Mouse (Mus musculus) E14TG2a.4 (cell line): ENCODE measurements around the gene Eng.

ENCODE experiments used
- H3K27me3 ChIP-seq: 2 replicates; pipeline ENCODE4 v1.6.1; 2014; ENCODE audit warnings: low read length, control low read depth; ENCODE audit not compliant: insufficient read depth
- H3K36me3 ChIP-seq: 2 replicates; pipeline ENCODE4 v1.6.1; 2014; ENCODE audit warnings: low read length, control low read depth; ENCODE audit not compliant: insufficient read depth
- H3K4me1 ChIP-seq: replicated peaks from 2 replicates; pipeline ENCODE4 v1.6.1; 2014; ENCODE audit warnings: low read depth, low read length, control low read depth
- H3K4me3 ChIP-seq: replicated peaks from 2 replicates; pipeline ENCODE4 v1.5.1; 2014; ENCODE audit warnings: mild to moderate bottlenecking, low read length
- H3K9me3 ChIP-seq: 2 replicates; pipeline ENCODE4 v1.6.1; 2014; ENCODE audit warnings: low read length, control low read depth
- CTCF ChIP-seq: conservative IDR thresholded peaks from 2 replicates; pipeline ENCODE4 v1.5.1; 2014; ENCODE audit warnings: low read length
- NANOG ChIP-seq: IDR thresholded peaks from 2 replicates; pipeline ENCODE4 v1.6.1; 2014; ENCODE audit warnings: borderline replicate concordance, low read length, mixed read lengths
- POU5F1 ChIP-seq: IDR thresholded peaks from 2 replicates; pipeline ENCODE4 v1.6.1; 2014; ENCODE audit warnings: low read length, borderline replicate concordance

Eng gene

DNA sequence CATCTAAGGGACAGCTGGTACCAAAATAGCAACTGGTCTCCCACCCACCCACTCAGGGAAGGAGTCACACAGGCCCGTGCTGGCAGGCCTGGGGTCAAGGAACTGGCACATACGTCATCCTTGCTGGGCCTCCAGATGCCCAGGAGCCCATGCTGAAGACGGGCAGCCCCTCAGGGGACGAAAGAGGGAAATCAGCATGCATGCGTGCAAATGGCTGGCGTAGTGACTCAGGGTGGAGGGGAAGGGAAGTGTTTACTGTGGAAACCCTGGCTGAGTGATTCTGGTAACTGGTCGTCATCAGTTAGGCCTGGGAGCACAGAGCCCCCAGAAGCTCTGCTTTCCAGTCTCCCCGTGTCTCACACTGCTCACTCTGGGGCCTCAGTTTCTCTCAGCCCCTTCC, 18.9 kb downstream of the Eng start:
- H3K9me3 ChIP-seq = no peaks in the 10 kb centered on the region
- H3K4me3 ChIP-seq = no peak overlapping the region
- H3K4me1 ChIP-seq = peaks cover 45% of the 10 kb centered on the region
- TF ChIP-seq NANOG = no peak
- TF ChIP-seq CTCF = no peak
- no peak for TF ChIP-seq POU5F1
- peaks cover 71% of the 10 kb centered on the region for H3K36me3 ChIP-seq
- no peaks in the 10 kb centered on the region for H3K27me3 ChIP-seq

DNA sequence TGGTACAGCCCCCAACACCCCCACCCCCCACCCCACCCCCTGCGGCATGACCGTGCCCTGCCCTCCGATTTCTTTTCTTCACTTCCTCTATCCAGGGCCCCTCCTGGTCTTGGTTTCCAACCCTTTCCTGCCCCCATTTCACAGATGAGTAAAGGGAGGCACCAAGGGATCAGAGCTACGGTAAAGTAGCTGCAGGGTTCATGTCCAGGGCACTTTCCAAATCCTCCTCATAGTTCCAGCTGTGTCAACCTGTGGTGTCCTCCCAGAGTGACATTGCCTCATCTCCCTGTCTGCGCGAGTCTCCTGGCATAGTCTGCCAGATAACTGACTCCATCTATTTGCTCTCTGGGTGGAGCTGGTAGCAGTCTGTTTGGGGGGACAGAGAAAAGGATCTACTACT, 19.5 kb downstream of the Eng start:
- Histone ChIP-seq H3K27me3 (no peaks in the 10 kb centered on the region), H3K4me1 (peaks cover 41% of the 10 kb centered on the region), H3K36me3 (peaks cover 71% of the 10 kb centered on the region), H3K9me3 (no peaks in the 10 kb centered on the region), H3K4me3 (no peak overlapping the region)
- TF ChIP-seq NANOG (no peak), POU5F1 (no peak), CTCF (no peak)

GRCm38 (mm10) chr2:32667775-32668174, 21.4 kb downstream of the Eng start:
- Histone ChIP-seq H3K36me3 (peaks cover 74% of the 10 kb centered on the region), H3K4me1 (peaks cover 39% of the 10 kb centered on the region), H3K27me3 (no peaks in the 10 kb centered on the region), H3K4me3 (no peak overlapping the region), H3K9me3 (no peaks in the 10 kb centered on the region)
- no peak for TF ChIP-seq NANOG
- no peak for TF ChIP-seq CTCF
- no peak for TF ChIP-seq POU5F1

DNA sequence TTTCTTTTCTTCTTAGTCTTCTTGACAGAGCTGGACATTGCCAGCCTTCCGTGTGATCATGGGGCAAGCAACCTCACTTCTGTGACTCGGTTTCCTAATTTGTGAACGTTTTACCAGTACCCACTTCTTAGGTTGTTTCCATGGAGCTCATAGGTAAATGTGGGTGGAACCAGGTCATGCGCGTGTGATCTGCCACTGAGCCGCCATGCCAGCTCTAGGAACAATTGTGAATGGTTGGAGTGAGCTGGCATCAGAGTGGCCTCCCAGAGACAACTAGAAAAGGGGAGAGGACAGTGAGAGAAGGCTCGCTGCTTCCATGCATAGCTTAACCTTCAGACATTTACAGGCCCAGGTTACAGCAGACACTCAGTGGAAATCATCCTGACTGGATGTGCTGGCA, 21.8 kb downstream of the Eng start:
- Histone ChIP-seq H3K36me3 (peaks cover 75% of the 10 kb centered on the region), H3K4me1 (peaks cover 43% of the 10 kb centered on the region), H3K9me3 (no peaks in the 10 kb centered on the region), H3K4me3 (no peak overlapping the region), H3K27me3 (no peaks in the 10 kb centered on the region)
- TF ChIP-seq POU5F1 = no peak
- no peak for TF ChIP-seq NANOG

- Histone ChIP-seq H3K4me1 (peaks cover 53% of the 10 kb centered on the region), H3K4me3 (no peak overlapping the region), H3K27me3 (no peaks in the 10 kb centered on the region), H3K36me3 (peaks cover 82% of the 10 kb centered on the region), H3K9me3 (no peaks in the 10 kb centered on the region)
- TF ChIP-seq POU5F1 = no peak
- no peak for TF ChIP-seq NANOG
- TF ChIP-seq CTCF = no peak
These were observed 23.5 kb downstream of the Eng start for GRCm38 (mm10) chr2:32669876-32670275.

- no peaks in the 10 kb centered on the region for H3K9me3 ChIP-seq
- peaks cover 84% of the 10 kb centered on the region for H3K36me3 ChIP-seq
- H3K4me1 ChIP-seq = peaks cover 42% of the 10 kb centered on the region
- TF ChIP-seq CTCF (no peak), NANOG (no peak), POU5F1 (no peak)
- no peaks in the 10 kb centered on the region for H3K27me3 ChIP-seq
- no peak overlapping the region for H3K4me3 ChIP-seq
These were observed 24.8 kb downstream of the Eng start for GRCm38 (mm10) chr2:32671147-32671546.

- TF ChIP-seq NANOG = no peak
- no peak for TF ChIP-seq POU5F1
- TF ChIP-seq CTCF = no peak
- Histone ChIP-seq H3K9me3 (no peaks in the 10 kb centered on the region), H3K4me3 (no peak overlapping the region), H3K4me1 (peaks cover 40% of the 10 kb centered on the region), H3K36me3 (peaks cover 87% of the 10 kb centered on the region), H3K27me3 (no peaks in the 10 kb centered on the region)
These were observed 25.7 kb downstream of the Eng start for GRCm38 (mm10) chr2:32671907-32672595.

DNA sequence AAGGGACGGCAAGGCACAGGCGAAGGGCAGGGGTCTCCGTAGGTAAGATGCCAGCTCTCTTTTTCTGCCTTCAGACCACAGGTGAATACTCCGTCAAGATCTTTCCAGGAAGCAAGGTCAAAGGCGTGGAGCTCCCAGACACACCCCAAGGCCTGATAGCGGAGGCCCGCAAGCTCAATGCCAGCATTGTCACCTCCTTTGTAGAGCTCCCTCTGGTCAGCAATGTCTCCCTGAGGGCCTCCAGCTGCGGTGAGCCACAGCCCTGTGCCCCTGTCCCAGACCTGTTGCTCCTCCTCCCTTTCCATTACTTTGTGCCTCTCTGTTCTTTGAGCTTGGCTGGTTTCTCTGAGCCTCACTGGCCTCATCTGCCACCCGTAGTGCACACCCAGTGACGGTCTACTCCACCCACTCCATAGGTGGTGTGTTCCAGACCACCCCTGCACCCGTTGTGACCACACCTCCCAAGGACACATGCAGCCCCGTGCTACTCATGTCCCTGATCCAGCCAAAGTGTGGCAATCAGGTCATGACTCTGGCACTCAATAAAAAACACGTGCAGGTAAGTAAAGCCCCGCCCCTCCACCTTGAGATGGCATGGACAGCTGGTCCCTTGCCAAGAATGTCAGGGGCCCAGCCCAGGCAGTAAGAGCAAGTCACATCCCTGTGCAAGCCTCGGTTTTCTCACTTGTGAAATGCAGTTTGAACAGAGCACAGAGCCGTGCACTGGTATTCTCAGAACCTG, 27.0 kb downstream of the Eng start:
- peaks cover 93% of the 10 kb centered on the region for H3K36me3 ChIP-seq
- TF ChIP-seq POU5F1 = no peak
- no peak for TF ChIP-seq NANOG
- no peak for TF ChIP-seq CTCF
- H3K9me3 ChIP-seq = no peaks in the 10 kb centered on the region
- no peaks in the 10 kb centered on the region for H3K27me3 ChIP-seq
- peak overlapping the region; percentile 13 for H3K4me3 ChIP-seq
- H3K4me1 ChIP-seq = peaks cover 31% of the 10 kb centered on the region

DNA sequence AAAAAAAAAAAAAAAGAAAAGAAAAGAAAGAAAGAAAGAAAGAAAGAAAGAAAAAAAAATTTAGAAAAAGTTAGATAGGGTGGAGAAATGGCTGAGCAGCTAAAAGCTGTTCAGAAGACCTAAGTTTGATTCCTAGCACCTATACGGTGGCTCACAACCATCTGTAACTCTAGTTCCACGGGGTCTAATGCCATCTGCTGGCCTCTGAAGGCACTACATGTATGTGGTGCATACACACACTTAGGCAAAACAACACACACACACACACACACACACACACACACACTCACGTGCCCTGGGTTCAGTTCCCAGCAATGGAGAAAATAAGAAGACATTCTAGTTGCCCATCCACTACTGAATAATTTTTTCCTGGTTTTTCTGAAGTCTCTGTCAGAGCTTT, 30.4 kb downstream of the Eng start:
- Histone ChIP-seq H3K9me3 (no peaks in the 10 kb centered on the region), H3K4me3 (no peak overlapping the region), H3K36me3 (peaks cover 94% of the 10 kb centered on the region), H3K4me1 (peaks cover 46% of the 10 kb centered on the region), H3K27me3 (no peaks in the 10 kb centered on the region)
- TF ChIP-seq CTCF = peak; percentile 24
- no peak for TF ChIP-seq POU5F1
